Mouse (Mus musculus) cerebellum, adult 2 months (tissue): ENCODE data around the gene Traf3ip2.

ENCODE experiments used
- CTCF ChIP-seq: fragments of 200-500 bp; IDR thresholded peaks from 2 replicates; pipeline ENCODE4 v1.5.1; 2011; ENCODE audit warnings: low read depth, mild to moderate bottlenecking, control low read depth, low read length, moderate library complexity, borderline replicate concordance; ENCODE audit not compliant: insufficient read depth
- POLR2A ChIP-seq: fragments of 200-500 bp; IDR thresholded peaks from 2 replicates; pipeline ENCODE4 v1.6.1; 2011; ENCODE audit warnings: low read length, control low read depth, borderline replicate concordance; ENCODE audit not compliant: insufficient read depth

DNA sequence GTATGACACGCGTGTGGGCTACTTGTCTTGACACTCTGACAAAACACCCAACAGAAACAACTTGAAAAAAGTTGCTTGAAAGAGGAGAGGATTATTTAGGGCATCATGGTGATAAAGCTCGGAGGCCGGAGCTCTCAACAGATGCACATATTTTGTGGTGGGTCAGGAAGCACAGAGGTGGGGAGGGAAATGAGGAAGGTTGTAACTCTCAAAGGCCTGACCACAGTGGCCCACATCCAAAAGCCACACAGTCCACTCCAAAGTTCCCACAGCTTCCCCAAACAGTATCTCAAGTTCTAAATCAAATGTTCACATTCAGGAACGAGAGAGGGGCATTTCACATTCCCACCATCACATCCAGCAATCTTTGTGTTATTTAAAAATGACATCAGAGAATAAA is 11.7 kb upstream of the Traf3ip2 start:
- no peak for TF ChIP-seq CTCF
- TF ChIP-seq POLR2A: no peak
